Mouse (Mus musculus) spleen, postnatal 36 days (tissue): ENCODE data around the gene Gsta4.
"Not testable (repeated sequence)": the region's sequence is repeated elsewhere in the genome, so short reads cannot be mapped to it uniquely, and the experiment has no call there.

Experiments
- DNase-seq, 2 experiments: peaks; one replicate each; pipeline ENCODE4 v3.0.0; 2022; ENCODE audit warnings: low spot score in 2 of 2, mixed read lengths in 1 of 2

Gsta4 gene

DNA sequence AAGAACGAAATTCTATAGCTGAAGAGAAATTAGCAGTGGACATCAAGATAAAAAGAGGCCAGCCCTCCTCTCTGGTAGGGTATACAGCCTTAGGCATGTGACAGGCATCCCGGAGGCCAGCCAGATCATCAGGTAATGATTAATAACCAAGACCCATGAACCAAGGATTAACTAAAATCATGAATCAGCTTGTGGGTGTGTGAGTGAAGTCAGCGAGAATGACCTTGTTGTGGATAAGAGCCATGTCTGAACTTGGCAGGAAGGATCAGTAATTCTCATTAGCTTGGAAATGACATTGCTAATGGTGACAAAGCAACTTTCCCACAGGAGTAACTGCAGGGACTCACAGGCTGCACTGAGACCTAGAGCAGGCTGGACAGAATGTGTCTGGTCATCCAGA, 47.1 kb downstream of the Gsta4 start:
- DNase-seq: not testable (repeated sequence)

DNA sequence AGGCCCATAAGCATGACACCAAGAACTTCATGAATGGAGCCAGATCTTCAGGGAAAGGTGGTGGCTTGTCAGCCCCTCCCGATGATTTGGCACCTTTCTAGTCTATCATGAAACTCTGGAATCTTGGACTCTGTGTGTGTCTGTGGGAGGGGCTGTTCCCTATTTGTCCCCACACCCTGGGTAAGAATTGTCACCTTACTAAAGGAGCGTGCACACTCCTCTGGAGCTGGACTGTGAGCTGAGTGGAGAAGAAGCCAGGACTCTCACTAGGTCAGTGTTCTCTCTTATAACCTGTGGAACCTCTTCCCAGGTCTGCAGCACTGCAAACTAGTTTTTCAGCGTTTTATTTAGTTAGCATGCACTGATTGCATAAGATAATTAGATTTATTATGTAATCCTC, 47.9 kb downstream of the Gsta4 start, which contains the start of gene Gsta1:
TSS of gene Gsta1 (plus strand) at position 196 of the 400 bp plus-strand sequence.
- DNase-seq: not testable (repeated sequence)

DNA sequence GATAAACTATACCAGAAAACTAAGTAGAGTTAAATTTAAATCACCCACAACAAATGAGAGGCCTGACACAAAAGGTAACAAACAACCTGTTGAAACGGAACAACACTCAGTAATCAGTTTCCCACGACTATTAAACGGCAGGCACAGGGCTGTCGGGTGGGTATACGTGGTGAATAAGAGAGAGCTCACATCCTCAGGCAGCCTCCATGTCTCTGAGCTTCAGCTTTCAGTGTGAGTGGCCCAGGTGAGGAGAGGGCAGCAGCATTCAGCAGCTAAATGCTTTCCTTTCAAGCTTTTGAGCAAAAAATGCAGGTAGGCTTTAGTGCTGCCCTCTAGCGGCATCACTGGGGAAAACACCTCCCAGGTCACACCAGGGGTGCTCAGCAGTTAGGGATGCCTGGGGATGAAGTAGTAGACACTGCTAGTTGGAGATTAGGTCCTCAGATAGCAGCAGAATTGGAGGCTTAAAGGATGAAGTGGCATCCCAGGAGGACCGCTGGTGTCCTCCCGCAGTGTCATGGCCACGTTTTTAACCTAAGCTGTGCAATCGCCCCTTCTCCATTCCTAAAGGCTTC, 50.6 kb downstream of the Gsta4 start:
- DNase-seq: not testable (repeated sequence)

DNA sequence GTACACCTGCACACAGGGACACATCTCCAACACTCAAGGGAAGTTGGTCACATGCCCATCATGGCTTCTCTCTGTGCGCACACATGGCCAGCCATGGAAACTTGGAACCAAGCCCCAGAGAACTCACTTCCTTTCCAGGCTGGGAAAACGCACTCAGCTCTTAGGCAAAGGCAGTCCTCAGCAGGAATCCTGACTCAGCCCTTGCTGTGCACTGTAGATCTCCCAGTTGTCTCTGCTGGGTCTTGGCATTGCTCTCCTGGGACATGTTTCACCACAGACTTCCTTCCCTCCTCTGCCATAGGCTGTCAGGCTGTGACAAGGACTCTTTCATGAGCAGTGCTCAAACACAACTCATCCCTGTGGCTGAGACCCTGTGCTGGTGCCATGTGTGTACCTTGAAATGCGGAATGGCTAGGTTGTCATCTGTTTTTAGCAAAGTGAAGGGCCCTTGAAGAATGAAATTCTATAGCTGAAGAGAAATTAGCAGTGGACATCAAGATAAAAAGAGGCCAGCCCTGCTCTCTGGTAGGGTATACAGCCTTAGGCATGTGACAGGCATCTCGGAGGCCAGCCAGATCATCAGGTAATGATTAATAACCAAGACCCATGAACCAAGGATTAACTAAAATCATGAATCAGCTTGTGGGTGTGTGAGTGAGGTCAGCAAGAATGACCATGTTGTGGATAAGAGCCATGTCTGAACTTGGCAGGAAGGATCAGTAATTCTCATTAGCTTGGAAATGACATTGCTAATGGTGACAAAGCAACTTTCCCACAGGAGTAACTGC, 73.3 kb downstream of the Gsta4 start:
- not testable (repeated sequence) for DNase-seq

DNA sequence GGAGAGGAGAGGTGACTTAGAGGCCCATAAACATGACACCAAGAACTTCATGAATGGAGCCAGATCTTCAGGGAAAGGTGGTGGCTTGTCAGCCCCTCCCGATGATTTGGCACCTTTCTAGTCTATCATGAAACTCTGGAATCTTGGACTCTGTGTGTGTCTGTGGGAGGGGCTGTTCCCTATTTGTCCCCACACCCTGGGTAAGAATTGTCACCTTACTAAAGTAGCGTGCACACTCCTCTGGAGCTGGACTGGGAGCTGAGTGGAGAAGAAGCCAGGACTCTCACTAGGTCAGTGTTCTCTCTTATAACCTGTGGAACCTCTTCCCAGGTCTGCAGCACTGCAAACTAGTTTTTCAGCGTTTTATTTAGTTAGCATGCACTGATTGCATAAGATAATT, 74.3 kb downstream of the Gsta4 start, which contains the start of gene Gm3776:
TSS of gene Gm3776 (plus strand) at position 216 of the 400 bp plus-strand sequence.
- DNase-seq: not testable (repeated sequence)
